Mouse (Mus musculus) heart, adult 2 months (tissue): ENCODE measurements at regions not wholly inside any gene's neighbourhood (a gene's known extent, or its start where the extent isn't known, plus 50 kb on each side); places are given as distances from the start of the nearest gene placed in this dataset.

Source experiments
- DNase-seq, 2 experiments: peaks; one replicate each; pipeline ENCODE4 v3.0.0; 2021
- H3K27ac ChIP-seq: fragments of 200-600 bp; 2 replicates; pipeline ENCODE4 v1.8.1; 2022
- H3K27me3 ChIP-seq: fragments of 200-500 bp; 2 replicates; pipeline ENCODE4 v1.6.1; 2012; ENCODE audit warnings: mild to moderate bottlenecking, low read length, inconsistent platforms, mixed read lengths; ENCODE audit not compliant: control insufficient read depth, insufficient read depth
- H3K36me3 ChIP-seq: fragments of 200-500 bp; 2 replicates; pipeline ENCODE4 v1.6.1; 2012; ENCODE audit warnings: low read length, inconsistent platforms; ENCODE audit not compliant: control insufficient read depth, insufficient read depth
- H3K4me1 ChIP-seq: fragments of 200-500 bp; 2 replicates; pipeline ENCODE4 v1.6.1; 2011; ENCODE audit warnings: low read length; ENCODE audit not compliant: control insufficient read depth, insufficient read depth
- H3K4me3 ChIP-seq: fragments of 200-600 bp; 2 replicates; pipeline ENCODE4 v1.8.1; 2022
- H3K79me2 ChIP-seq: fragments of 200-500 bp; replicated peaks from 2 replicates; pipeline ENCODE4 v1.6.1; 2012; ENCODE audit warnings: mild to moderate bottlenecking, inconsistent platforms, low read length, moderate library complexity, mixed read lengths; ENCODE audit not compliant: control insufficient read depth, insufficient read depth
- H3K9ac ChIP-seq: fragments of 200-500 bp; 2 replicates; pipeline ENCODE4 v1.6.1; 2012; ENCODE audit warnings: low read depth, mild to moderate bottlenecking, control low read depth, inconsistent platforms, low read length, mixed read lengths
- CTCF ChIP-seq: fragments of 200-600 bp; IDR thresholded peaks from 2 replicates; pipeline ENCODE4 v1.8.1; 2022; ENCODE audit warnings: antibody characterized with exemption, mild to moderate bottlenecking, moderate library complexity
- EP300 ChIP-seq: fragments of 200-500 bp; IDR thresholded peaks from 2 replicates; pipeline ENCODE4 v1.6.1; 2011; ENCODE audit warnings: low read depth, low read length, control low read depth; ENCODE audit not compliant: insufficient read depth
- POLR2A ChIP-seq: fragments of 200-500 bp; IDR thresholded peaks from 2 replicates; pipeline ENCODE4 v1.6.1; 2011; ENCODE audit warnings: mild to moderate bottlenecking, low read depth, low read length, control low read depth; ENCODE audit not compliant: insufficient read depth
- WGBS: fragments of 180-500 bp; shearing (Covaris S2); methylation state at CpG from one replicate; pipeline ENCODE4 v1.1.7; 2018; 5-methylcytosine and 5-hydroxymethylcytosine counted together
- intact Hi-C: fragments of 180-260 bp; cut with DNase I; formaldehyde crosslinking; loops from one replicate; pipeline ENCODE4 v1.15.1; 2025

GRCm38 (mm10) chr12:58474181-58474580 lies 205.1 kb upstream of the Clec14a start:
- Histone ChIP-seq H3K27ac (no peak overlapping the region), H3K27me3 (no peaks in the 10 kb centered on the region), H3K4me3 (no peak overlapping the region), H3K4me1 (no peaks in the 10 kb centered on the region; the same call in 1 of the 2 replicates), H3K79me2 (no peaks in the 10 kb centered on the region), H3K9ac (no peak overlapping the region), H3K36me3 (no peaks in the 10 kb centered on the region)
- no peak for DNase-seq
- TF ChIP-seq POLR2A (no peak), CTCF (no peak), EP300 (no peak)
- intact Hi-C loops: no loop called here

GRCm38 (mm10) chr12:58473511-58473910 lies 204.4 kb upstream of the Clec14a start:
- no peak for DNase-seq
- no peak overlapping the region for H3K9ac ChIP-seq
- no peak overlapping the region for H3K27ac ChIP-seq
- intact Hi-C loops: no loop called here
- no peaks in the 10 kb centered on the region for H3K79me2 ChIP-seq
- H3K36me3 ChIP-seq: no peaks in the 10 kb centered on the region
- H3K27me3 ChIP-seq: no peaks in the 10 kb centered on the region
- H3K4me1 ChIP-seq: no peaks in the 10 kb centered on the region; the same call in 1 of the 2 replicates
- TF ChIP-seq CTCF: no peak
- no peak for TF ChIP-seq EP300
- TF ChIP-seq POLR2A: no peak
- 92% methylated on average over 1 of the region's 1 CpGs for WGBS
- no peak overlapping the region for H3K4me3 ChIP-seq

- Histone ChIP-seq H3K4me1 (no peaks in the 10 kb centered on the region), H3K79me2 (no peaks in the 10 kb centered on the region), H3K36me3 (no peaks in the 10 kb centered on the region), H3K27me3 (no peaks in the 10 kb centered on the region), H3K9ac (no peak overlapping the region), H3K27ac (no peak overlapping the region), H3K4me3 (no peak overlapping the region)
- intact Hi-C loops: no loop called here
- no peak for DNase-seq
- TF ChIP-seq POLR2A (no peak), CTCF (no peak), EP300 (no peak)
- 85% methylated on average over 3 of the region's 3 CpGs for WGBS
Measured at GRCm38 (mm10) chr12:58460465-58460864, 191.4 kb upstream of the Clec14a start.

GRCm38 (mm10) chr12:58454828-58455227 lies 185.7 kb upstream of the Clec14a start:
- no peak for DNase-seq
- Histone ChIP-seq H3K79me2 (no peaks in the 10 kb centered on the region), H3K27ac (no peak overlapping the region), H3K4me1 (no peaks in the 10 kb centered on the region), H3K9ac (no peak overlapping the region), H3K4me3 (no peak overlapping the region), H3K27me3 (no peaks in the 10 kb centered on the region), H3K36me3 (no peaks in the 10 kb centered on the region)
- no peak for TF ChIP-seq CTCF
- TF ChIP-seq POLR2A: no peak
- WGBS: 92% methylated on average over 2 of the region's 2 CpGs
- intact Hi-C loops: no loop called here

GRCm38 (mm10) chr12:58443007-58443406 lies 173.9 kb upstream of the Clec14a start:
- 46% methylated on average over 3 of the region's 3 CpGs for WGBS
- no peak overlapping the region for H3K9ac ChIP-seq
- H3K36me3 ChIP-seq: no peaks in the 10 kb centered on the region
- intact Hi-C loops: no loop called here
- H3K4me1 ChIP-seq: no peaks in the 10 kb centered on the region; the same call in 1 of the 2 replicates
- TF ChIP-seq POLR2A: no peak
- no peak for TF ChIP-seq EP300
- TF ChIP-seq CTCF: no peak
- no peak for DNase-seq
- H3K27me3 ChIP-seq: no peaks in the 10 kb centered on the region
- no peak overlapping the region for H3K27ac ChIP-seq
- no peak overlapping the region for H3K4me3 ChIP-seq
- H3K79me2 ChIP-seq: no peaks in the 10 kb centered on the region

- Histone ChIP-seq H3K9ac (no peak overlapping the region), H3K79me2 (no peaks in the 10 kb centered on the region), H3K27me3 (no peaks in the 10 kb centered on the region), H3K4me3 (no peak overlapping the region), H3K4me1 (no peaks in the 10 kb centered on the region; the same call in 1 of the 2 replicates), H3K27ac (no peak overlapping the region), H3K36me3 (no peaks in the 10 kb centered on the region)
- intact Hi-C loops: no loop called here
- 97% methylated on average over 2 of the region's 2 CpGs for WGBS
- no peak for TF ChIP-seq CTCF
- TF ChIP-seq EP300: no peak
- no peak for TF ChIP-seq POLR2A
- DNase-seq: no peak
Measured at GRCm38 (mm10) chr12:58441962-58442361, 172.9 kb upstream of the Clec14a start.
